Mouse (Mus musculus) frontal cortex, adult (tissue): ENCODE results near the gene Mypn.

Source experiments
- ATAC-seq: cut with Nextera tagmentation; 2 replicates; pipeline ENCODE4 v1.9.2; 2017; ENCODE audit warnings: mild to moderate bottlenecking, moderate library complexity, mixed read lengths; ENCODE audit not compliant: low TSS enrichment

Gene Mypn

DNA sequence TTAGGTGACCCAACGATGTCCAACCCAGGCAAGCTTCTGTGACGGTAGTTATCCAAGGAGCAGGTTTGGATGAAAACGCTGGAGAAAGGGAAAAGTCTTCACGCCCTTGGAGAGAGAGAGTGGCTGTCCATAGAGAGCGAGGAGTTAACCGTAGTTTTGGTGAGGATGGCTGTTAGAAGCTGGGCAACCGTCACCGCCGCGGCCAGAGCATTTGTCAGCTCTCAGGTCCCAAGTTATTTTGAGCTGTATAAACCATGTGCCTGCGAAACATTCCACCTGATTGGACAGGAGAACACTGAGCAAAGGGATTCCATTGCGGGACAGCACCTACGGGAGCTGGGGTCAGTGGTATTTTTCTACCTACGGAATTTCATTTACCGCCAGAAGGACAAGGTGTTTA, at the start of gene Mypn:
TSS of gene Mypn (minus strand) at position 225 of the 400 bp plus-strand sequence.
- ATAC-seq, result no peak

DNA sequence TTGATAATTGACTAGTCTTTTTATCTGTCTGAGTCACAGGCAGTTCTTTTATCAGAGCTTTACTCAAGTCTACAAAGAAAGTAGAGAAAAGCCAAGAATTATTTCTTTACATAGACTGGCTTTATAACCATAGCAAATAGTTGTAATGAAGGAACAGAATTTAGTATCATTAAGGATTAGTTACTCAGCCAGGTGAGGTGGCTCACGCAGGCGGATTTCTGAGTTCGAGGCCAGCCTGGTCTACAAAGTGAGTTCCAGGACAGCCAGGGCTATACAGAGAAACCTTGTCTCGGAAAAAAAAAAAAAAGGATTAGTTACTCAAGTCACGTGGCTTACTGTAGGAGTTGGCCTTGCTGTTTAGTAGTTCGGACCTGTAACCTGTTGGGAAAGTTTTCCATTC, 44.7 kb upstream of the Mypn start:
- ATAC-seq, result no peak

DNA sequence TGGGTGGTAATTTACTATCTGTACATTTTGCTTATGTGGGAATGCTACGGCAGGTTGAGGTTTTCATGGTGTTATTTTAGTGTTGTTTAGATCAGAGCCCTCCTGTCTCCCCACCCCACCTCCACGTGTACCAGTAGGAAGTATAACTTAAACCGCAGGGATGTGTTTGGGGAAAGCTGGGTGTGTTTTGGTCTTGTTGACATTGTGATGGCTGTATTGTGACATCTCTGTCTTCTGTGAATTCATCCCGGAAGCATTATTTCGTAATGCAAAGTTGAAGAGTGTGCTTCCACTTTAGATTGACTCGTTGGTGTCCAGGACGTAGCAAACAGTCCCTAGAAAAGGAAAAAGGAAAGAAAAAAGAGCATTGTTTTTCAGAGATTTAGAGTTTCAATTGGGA, 43.7 kb upstream of the Mypn start:
- ATAC-seq, result no peak

DNA sequence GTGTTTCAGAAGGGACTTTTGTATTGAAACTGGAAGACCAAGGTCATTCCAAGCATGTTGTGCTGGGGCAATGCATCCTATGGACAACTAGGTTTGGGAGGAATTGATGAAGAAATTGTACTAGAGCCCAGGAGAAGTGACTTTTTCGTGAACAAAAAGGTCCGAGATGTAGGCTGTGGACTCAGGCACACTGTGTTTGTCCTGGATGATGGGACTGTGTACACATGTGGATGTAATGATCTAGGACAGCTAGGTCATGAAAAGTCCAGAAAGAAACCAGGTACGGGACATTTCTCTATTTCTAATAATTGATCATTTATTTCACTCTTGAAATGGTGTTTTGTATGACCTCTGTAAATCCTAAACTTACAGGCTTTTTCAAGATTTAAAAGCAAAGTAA, 42.1 kb upstream of the Mypn start:
- no peak for ATAC-seq

DNA sequence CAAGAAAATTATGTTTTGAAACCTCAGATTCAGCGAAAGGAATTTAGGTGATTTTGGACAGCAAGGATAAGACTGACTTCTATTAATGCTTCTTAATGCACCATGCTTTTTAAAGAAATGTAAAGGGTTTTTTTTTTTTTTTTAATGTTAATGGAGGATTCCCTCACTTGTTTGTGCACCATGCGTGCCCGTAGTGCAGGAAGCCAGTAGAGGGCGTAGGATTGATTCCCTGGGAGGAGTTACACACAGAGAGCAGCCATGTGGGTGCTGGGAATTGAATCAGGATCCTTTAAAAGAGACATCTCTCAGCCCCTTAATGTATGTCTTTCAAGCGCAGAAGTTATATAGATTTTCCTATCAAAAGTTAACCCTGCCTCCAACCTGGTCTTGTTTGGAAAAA, 41.0 kb upstream of the Mypn start:
- ATAC-seq, result no peak

DNA sequence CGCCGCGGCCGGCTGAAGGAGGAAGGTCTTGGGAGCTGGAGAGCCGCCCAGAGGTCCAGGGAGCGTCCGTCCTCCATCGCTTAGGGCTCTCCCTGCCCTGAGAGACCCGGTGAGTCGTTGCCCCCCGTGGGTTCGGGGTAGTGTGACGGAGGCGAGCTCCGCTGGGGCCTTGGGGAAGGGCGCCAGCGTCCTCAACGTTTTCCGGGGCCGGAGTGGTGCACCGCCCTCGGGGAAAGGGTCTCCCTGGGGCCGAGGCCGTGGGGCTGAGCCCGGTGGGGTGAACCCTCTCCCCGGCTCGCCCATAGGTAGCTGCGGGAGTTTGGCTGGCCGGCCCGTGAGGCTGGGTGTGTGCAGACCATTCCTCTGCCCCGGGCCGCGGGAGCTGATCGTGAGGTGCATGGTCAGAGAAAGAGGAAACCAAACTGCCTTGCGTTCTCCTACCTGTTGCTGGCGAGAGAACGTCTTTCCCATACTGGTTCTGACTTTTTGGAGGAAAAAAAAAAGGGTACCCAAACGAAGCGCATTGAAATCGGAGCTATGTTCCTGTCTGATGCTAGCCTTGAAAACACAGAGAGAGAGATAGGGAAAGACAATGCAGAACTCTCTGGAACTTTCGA, 40.4 kb upstream of the Mypn start:
- peak; percentile 43 for ATAC-seq

DNA sequence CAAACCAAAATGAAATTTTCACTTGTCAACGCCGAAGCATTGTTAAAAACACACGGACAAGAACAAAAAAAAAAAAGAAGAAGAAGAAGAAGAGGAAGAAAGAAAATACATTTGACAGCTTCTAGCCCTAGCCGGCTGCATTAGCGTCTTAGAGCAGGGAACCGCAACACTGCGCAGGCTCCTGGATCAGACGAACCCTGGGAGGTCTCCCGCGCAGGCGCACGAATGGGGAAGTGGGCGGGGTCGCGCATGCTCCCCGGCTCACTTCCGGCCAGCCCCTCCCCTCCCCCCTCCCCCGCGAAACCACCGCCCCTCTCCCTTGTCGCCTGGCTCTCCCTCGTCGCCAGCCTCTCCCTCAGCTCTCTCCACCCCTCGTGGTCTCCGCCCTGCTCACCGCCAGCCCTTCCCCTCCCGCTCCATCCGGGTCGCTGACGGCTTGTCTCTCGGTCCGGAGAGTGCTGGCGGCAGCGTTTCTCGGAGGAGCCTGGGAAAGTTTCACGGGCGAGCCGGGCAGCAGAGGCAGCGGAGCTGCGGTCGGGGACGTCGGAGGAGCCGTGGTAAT, 39.8 kb upstream of the Mypn start, which contains the start of gene Herc4:
TSS of gene Herc4 (plus strand) at position 318 of the 562 bp plus-strand sequence.
- ATAC-seq, result peak; percentile 97

DNA sequence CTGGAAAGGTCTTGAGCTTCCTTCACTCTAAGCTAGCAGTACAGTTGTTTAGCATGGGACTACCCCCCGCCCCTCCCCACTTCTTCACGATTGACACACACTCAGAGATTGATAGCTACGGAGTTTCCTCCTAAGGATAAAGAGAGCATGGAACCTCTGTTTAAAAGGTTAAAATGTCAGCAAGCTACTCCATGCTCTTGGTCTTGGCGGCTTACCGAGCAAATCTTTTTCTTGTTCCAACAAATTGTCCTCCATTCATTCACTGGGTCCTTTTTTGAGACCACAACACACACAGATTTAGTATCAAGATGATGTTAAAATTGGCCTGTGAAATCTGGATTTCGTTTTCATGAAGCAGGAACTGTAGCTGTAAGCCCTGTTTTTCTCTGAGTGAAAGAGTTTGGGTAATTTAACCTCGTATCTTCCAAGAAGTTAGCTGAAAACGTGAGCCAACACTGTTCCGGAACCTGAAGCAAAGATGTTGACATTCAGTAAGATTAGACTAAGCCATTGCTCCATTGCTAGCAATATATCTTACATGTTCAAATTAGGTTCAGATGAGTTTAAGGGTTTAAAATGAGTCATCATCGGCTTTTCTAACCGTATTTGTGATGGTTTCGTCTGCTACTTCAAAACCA, 39.2 kb upstream of the Mypn start:
- peak; percentile 17; the same call in 1 of the 2 replicates for ATAC-seq

DNA sequence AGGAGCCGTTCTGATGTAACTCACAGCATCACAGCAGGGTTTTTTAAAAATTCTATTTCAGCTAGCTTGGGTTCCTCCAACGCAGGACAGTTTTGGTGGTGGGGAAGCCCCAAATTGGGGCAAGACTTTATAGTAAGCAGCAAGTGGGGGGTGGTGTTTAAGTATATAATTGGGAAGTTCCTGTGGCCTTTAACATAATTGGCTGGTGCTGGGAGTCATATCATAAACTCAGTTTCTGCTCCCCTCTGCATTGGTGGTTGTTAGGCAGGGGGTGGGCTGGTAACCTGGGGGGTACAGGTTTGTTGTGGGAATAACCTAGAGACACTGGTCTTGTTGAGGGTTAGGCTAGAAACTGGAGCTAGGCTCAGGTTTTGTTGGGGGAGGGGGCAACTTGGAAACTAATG, 37.1 kb upstream of the Mypn start:
- no peak for ATAC-seq

DNA sequence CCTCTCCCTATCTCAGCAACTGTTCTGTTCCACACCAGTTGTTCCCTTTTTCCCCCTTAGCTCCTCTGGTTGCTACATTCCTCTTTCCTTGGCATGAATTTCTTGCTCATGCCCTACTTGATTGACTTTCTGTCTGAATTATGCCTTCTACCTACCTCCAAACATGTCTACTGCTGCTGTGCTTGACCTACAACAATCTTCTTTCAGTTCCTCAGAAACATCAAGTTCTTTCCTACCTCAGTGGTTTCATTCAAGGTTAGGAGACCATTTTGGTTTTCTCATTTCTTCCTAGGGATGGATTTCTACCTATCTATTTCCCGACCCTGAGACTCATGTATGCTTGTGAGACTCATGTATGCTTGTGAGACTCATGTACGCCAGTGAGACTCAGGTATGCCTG, 36.1 kb upstream of the Mypn start:
- no peak for ATAC-seq

DNA sequence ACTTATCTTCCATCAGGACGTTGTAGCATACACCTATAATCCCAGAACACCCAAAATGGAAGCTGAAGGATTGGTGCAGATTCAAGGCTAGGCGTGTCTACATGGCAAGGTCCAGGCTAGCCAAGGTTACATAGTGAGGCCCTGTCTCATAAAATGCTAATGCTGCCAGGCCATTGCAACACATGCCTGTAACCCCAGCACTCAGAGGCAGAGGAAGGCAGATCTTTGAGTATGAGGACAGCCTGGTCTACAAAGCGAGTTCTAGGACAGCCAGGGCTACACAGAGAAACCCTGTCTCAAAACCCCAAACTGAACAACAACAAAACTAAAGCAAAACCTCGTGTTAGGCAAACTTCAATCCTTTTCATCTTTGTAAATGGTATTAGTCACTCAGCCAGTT, 34.3 kb upstream of the Mypn start:
- ATAC-seq, result no peak

DNA sequence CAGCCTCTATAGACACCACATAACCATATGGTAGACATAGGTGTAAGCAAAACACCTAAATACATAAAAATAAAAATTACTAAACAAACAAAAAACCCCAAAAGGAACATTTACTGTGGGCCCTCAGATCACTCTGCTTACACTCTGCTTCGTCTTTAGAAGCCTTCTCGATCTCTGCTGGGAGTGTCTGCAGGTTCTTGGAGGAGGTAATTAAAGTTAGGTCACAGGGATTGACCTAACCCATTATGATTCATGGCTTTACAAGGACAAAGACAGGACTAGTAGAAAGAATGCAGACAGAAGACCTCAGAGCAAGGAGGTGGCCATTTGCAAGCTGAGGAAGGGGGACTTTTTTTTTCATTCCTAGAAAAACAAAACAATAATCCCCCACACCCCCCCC, 33.5 kb upstream of the Mypn start:
- no peak for ATAC-seq

DNA sequence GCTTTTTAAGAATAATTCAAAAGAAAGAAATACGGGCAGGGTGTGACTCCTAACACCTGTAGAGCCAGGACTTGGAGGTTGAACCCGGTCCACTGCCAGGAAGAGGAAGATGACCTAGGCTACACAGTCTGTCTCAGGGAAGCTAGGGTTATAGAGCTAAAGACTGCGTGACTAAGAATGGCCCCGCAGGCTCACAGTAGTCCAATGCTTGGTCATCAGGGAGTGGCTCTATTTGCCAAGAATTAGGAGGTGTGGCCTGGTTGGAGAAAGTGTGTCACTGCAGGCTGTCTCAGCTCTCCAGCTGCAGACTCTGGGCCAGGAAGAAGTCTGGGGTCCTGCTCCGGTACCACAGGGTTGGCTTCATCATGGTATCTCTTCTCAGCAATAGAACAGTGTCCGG, 32.9 kb upstream of the Mypn start:
- ATAC-seq, result no peak

DNA sequence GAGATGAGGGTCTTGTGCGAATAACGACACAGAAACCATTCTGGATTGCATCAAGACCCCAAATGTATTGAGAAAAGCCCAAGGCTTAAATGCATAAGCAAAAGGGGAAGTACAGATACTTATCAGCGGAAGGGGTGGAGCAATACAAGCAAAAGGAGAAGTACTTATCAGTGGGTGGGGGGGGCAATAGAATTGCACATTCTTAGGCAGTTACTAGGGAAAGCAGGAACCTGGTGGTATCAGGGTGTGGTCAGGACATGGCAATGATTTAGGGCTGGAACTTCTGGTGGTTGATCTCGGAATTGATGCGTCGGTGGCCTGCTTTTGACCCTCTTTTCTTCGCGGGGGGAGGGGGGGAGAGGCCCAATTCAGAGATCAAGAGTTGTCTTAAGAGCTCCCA, 32.1 kb upstream of the Mypn start:
- ATAC-seq, result no peak

DNA sequence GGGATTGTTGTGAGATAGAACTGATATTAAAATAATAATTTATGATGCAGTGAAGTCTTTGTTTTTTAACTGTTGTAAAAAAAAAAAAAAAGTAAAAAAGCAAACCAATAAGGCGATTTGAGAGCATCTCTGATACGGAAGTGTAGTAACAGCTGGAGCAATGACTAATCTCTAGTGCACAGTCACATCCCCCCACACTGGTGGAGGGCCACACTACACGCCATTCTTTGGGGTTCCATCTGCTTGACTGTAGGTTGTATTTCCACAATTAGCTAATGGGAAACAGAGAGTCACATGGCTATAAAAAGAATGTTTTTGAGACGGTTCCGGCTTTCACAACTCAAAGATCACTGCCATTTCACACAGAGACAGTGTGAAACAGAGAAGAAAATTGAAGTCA, 30.4 kb upstream of the Mypn start:
- peak; percentile 51; the same call in 1 of the 2 replicates for ATAC-seq

DNA sequence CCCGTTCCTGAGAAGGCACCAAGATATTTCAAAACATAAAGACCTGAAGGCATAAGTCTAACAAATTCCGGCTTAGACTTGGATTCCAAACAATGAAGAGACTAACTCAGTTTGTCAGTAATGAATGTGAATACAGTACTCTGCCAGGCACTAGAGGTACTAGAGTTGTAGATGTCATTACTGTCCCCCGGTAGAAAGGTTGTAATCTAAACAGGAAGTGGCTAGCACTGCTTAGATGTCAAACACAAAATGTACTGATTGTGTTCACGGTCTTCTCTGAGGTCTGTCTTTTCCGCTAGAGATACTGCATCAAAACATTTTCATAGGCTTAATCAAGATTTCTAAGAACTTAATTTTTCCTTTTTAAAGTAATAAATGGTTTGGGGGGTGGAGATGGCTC, 27.9 kb upstream of the Mypn start:
- no peak for ATAC-seq

DNA sequence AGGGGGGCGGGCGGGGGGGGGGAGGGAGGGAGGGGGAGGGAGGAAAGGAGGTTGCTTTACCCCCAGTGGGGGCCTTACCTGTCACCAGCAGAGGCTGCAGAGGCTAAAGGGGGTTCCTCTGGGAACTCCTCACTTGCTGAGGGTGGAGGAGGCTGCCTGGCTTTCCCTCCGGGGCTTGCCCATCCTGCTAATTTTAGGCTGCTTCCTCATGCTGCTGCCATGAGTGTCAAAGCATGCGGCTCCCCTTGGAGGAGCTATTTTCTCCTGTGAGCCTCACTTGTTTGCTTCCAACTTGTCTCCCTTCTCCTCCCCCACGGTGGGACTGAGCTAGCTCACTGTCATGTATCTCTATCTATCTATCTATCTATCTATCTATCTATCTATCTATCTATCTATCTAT, 27.1 kb upstream of the Mypn start:
- ATAC-seq, result peak; percentile 75

DNA sequence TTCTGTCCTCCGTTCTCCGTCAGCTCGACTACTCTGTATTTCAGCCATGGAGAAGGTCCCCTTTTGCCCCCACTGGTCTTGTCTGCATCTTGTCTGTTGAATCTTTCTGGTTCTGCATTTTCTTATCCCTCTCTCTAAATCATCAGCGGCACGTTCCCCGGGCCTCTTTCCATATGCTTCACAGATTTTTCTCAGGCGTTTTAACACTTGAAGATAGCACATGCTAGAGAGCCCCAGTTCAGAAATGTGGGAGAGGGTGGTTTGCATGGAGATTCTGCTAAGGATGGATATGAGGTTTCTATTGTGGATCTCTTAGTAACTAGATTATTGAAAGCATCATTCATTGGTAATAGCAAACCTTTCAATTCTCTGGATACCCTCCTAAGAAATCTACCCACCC, 26.5 kb upstream of the Mypn start:
- peak; percentile 70 for ATAC-seq

DNA sequence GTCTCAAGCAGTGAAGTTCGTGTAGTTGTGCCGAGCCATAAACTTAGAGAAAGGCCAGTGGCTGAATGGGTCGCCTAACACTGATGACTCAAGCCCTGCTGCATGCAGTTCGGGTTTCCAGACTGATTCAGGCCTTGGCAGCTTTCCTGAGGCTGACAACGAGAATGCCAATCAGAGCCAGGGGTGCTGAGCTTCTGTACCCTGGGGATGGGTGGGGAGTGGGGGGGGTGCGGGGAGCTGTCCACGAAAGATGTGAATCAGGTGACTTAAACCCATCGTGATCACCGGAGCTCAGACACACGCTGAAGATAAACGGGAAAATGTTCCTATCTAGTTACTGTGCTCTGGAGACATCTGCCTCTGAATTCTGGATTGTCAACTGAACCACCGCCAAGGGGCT, 20.6 kb upstream of the Mypn start:
- ATAC-seq, result peak; percentile 50; the same call in 1 of the 2 replicates

DNA sequence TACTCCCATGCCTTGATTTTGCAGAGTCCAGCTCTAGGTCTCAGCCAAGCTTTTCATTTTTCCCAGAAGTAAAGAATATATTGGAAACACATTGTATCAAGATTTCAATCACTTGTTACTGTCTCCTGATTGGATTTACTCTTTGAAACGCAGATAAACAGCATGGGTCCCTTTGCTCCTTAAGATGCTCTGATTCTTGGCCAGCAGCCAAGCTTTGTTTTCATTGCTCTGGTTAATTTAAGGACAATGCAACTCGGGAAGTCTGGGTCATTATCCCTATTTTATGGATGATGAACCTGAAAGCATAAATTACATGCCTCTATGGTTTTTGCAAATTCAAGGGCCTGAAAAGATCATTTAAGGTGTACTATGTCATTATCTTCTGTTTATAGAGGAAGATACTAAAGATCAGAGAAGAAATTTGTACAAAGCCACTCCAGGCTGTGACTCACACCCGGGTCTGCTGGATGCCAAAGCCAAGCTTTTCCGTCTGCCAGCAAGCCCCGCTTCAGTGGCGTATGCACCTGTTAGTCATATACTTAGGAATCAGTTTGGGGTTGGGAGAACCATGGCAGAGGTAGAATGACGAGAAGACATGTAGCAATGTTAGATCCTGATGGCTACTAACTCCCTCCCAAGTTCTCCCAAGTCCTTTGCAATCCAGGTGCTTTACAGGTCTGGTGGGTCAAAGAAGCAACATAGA, 17.5 kb upstream of the Mypn start:
- ATAC-seq, result no peak

DNA sequence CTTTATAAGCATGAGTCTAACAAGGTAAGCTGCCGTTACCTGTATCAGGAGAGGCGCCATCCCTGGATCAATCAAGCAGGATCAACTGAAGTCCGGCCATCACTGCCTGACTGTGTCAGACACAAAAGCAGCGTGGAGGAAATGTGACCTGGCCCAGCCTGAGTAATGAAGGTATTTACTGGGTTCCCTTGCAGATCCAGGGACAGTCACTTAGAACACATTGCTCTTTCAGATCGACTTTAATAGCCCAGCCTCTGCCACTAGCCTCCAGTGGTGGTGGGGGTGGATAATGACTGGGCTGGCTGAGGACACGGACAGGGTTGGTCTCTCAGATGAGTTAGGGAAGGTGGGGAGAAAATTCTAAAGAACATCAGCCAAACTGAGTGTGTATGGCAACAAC, 5.1 kb upstream of the Mypn start:
- ATAC-seq, result no peak

DNA sequence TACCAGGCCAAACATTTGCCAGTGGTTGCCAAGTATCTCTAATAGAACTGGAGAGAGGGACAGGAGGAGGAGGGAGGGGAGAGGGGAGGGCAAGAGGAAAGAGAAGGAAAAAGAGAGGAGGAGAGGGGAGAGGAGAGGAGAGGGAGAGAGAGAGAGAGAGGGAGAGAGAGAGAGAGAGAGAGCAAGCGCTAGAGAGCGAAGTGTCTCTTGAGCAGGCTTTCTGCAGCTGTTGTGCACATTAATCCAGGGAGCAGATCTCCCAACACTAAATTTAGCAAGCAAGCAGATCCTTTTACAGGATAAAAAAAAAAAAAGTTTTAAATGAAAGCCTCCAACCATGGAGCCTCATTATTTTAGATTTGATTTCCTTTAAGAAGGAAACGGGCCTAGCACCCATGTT, 750 bp downstream of the Mypn start:
- peak; percentile 62 for ATAC-seq

DNA sequence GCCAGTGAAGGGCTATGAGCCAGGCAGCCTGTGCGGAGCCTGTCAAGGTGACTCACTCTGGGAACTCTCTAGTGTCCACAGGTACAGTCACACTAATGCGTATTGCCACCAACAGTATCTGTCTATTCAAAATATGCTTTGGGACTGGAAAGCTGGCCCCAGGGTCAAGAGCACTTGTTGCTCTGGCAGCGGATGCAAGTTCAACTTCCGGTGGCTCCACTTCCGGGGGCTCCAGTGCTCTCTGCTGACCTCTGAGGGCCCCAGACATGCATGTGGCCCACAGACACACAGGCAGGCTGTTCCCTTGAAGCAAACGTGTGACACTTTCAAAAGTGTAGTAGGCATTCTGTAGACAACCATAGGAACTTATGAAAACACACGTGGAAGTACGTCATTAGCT, 2.2 kb downstream of the Mypn start:
- ATAC-seq, result no peak
